Mouse (Mus musculus): ENCODE measurements at regions not wholly inside any gene's neighbourhood (a gene's known extent, or its start where the extent isn't known, plus 50 kb on each side); places are given as distances from the start of the nearest gene placed in this dataset.
A peak's percentile ranks its signal among the peaks of the same experiment; 100 is the strongest.
"Not testable (repeated sequence)": the region's sequence is repeated elsewhere in the genome, so short reads cannot be mapped to it uniquely, and the experiment has no call there.

DNA sequence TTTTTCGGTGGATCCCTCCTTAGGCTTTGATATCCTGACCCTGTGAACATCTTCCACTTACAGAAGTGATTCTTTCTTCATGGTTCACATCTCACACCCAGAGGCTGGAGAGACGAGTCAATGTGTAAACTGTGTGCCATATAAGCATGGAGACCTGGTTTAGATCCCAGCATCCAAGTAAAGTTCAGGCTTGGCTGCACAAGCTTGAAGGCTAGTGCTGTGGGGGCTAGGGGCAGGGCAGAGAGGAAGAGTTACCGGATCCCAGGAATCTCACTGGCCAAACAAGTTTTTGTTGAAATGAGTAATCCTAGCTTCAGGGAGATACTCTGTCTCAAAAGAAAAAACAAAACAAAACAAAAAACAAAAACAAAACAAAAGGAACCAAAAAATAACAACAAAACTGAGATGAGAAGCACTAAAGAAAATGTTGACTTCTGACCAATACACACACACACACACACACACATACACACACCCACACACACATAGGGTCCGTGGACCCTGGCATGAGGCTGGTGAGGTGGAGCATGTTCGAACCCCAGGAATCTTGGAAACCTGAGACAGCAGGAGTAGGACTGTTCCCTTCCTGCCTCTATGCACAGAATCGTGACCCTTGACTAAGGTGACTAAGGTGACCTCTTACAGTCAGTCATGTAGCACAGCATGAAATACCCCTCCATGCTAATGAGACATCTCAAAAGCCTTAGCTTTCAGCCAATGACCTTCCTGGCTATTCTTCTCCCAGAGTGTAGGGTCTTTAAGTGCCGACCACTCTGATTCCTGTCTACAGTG, 55.2 kb downstream of the Gm12728 start:
- no peak for DNase-seq (ENCODE audit: low spot score in 2 of 2)

DNA sequence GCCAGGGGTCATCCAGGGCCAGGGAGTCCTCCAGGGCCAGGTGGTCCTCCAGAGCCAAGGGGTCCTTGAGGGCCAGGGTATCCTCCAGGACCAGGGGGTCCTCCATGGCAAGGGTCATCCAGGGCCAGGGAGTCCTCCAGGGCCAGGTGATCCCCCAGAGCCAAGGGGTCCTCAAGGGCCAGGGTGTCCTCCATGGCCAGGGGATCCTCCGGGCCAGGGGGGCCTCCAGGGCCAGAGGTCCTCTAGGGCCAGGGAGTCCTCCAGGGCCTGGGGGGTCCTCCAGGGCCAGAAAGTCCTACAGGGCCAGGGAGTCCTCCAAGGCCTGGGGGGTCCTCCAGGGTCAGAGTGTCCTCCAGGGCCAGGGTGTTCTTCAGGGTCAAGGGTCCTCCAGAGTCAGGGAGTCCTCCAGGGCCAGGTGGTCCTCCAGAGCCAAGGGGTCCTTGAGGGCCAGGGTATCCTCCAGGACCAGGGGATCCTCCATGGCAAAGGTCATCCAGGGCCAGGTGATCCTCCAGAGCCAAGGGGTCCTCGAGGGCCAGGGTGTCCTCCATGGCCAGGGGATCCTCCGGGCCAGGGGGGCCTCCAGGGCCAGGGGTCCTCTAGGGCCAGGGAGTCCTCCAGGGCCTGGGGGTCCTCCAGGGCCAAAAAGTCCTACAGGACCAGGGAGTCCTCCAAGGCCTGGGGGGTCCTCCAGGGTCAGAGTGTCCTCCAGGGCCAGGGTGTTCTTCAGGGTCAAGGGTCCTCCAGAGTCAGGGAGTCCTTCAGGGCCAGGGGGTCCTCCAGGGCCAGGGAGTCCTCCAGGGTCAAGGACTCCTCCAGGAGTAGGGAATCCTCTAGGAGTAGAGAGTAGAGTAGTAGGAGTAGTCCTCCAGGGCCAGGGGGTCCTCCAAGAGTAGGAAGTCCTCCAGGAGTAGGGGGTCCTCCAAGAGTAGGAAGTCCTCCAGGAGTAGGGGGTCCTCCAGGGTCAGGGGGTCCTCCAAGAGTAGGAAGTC, 56.6 kb downstream of the Gm12728 start:
- DNase-seq (ENCODE audit: low spot score in 2 of 2): not testable (repeated sequence)

DNA sequence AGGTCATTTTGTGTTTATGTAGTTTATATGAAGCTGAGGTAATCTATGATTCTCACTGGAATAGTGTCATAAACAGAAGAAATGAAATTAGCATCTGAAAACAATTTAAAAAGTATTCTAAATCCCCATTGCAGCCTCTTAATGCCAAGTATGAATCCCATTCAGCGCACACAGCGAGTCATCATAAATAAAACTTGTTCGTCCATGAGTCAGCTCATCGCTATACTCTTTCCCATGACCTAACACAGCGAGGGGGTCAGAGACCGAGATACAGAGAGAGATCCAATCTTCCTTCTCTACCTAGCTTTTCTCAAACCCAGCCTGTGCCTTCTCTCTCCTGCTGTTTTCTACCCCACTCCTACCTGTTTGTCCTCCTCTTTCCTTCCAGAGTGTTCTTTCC, 63.4 kb downstream of the Gm12728 start:
- DNase-seq (ENCODE audit: low spot score in 2 of 2): no peak

DNA sequence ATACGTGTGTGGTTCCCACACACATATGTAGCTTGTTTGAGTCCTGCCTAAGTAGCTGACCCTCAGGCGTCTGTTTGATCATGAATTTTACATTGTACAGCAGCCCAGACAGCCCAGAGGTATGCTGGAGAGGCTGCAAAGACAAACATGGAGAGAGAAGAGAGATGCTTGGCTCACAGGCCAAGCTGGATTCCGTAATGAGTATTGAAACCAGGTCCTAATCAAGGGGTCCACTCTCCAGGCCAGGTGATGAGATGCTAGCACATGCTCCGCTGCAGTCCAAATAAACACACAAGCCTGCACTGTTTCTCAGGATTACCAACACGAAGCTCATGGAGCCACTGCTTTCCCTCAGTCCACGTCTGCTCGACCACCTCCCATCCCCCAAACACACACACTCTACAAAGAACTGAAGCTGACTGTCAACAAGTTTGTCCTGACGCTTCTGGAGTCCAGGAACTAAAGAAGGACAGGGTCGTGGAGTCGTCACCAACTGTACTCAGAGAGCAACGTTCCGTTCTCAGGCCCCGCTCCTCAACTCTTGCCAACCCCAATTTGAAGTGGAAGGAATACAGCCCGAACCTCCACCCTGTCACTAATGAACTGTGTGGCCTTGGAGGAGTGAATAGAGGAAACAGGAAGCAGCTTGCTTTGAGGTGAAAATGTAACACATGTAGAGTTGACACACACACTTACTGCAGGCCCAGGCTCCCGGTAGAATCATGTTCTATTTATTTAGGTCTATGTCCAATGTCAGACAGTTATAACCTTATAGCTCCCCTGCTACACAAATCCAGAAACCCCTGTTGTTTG, 69.6 kb downstream of the Gm12728 start:
- no peak for DNase-seq (ENCODE audit: low spot score in 2 of 2)

DNA sequence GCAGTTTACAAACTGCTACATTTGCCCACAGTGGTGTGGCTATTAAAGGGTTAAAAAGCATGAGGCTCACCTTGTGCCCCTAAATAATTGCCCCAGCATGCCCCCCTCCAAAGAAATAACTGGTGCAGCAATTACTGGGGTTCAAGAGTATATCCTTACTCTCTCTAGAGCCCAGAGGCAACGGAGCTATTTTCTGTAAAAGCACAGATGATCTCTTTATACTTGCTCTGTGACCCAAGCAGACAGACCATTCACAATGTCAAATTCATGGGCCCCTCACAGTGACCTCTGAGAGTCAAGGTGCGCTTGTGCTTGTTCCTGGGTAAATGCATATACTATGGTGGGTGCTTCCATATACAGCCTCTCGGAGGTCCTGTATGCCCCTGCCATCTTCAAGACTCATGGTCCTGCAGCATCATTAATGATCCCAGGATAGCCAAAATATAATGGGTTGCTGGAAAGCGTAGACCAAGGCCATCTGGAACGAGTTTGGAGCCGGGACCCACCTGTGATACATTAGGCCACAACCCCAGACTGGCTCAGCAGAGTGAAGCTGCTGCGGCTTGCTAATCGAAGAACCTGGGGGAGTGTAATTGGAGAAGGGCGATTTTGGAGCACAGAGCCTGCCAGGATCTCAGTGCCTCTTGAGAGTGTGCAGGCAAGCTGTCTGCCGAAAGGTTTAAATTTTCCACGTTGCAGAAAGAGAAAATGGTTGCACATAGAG, 71.4 kb downstream of the Gm12728 start:
- no peak for DNase-seq (ENCODE audit: low spot score in 2 of 2)

DNA sequence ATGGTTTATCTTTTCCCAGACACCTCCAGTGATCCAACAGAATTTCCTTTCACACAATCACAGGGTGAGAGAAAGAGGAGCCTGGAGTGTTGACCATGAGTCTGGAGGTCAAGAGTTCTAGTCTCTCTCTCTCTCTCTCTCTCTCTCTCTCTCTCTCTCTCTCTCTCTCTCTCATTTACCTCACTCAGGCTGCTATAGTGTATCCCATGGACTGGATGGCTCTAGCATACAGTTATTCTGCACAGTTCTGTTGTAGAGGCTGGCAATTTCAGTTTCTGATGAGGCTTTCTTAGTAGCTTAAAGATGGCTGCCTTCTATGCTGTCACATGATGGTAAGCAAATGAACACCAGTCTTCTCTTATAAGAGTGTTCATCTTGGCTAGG, 72.0 kb downstream of the Gm12728 start:
- no peak for DNase-seq (ENCODE audit: low spot score in 2 of 2)

DNA sequence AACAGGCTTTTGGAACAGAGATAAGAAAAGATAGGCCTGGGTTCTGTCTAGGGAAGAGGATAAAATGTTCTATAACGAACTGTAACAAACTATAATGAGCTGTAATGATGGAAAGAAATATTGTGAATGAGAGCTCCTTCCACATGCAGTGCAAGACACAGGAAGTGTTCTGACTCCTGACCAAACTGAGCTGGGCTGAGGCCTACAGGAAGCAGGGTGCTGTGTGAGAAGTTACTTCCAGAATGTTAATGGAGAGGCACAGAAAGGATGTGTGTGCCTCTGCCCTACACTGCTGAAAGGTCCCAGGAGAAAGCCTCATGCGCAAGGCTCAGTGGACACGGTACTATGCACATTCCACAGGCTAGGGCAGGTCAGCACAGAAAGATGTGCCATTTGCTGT, 80.8 kb downstream of the Gm12728 start:
- DNase-seq (ENCODE audit: low spot score in 2 of 2): no peak

DNA sequence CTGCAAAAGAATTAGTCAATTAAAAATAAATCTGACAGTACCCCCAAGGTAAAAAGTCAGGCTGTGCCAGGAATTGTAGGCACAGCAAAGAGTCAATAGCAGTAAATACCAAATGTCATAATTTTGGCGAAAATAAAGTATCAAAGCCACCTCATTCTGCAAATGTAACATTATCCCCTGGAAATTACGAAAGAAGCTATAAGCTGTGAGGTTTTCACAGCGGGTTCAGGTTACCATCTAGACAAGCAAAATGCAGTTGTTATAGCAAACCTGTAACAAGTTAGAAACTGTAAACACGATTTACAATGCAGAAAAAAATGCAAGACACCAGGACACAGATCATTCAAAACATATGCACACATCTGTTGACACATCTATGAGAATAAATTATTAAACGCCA, 87.6 kb downstream of the Gm12728 start:
- DNase-seq (ENCODE audit: low spot score in 2 of 2): no peak

DNA sequence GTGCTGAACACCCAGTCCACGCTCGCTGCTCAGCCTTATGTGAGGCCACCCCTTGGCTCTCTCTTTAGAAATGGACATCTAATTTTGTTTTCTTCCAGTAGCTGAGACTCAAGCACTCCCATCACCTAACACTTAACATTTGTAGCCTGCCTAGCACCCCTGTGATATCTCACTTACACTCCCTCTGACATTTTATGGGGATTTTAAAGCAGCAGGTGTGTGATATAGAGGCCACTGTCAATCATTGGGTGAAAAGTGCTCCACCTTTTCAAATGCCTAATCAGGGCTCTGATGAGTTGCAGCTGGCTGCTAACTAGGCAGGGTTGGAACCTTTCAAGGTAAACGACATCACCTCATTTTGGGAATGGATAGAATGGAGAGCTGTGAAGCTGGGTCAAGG, 90.2 kb downstream of the Gm12728 start:
- DNase-seq (ENCODE audit: low spot score in 2 of 2): no peak

DNA sequence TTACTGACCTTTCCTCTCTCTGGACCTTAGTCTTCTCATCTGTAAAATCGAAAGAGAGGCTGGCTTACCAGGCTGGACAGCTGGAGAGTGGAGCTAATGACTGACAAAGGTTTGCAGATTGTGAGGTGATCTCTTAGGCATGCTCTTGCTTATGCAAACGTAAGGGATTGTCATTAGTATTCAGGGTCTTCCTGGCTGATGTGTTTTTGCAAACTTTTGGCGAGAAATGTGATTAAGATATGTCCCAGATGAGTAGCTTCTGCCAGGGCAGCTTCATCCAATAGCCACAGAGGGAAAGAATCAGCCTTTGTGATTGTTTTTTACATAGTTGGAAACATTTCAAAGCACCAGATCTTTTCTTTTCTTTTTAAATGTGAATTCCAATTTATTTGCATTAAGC, 95.1 kb downstream of the Gm12728 start:
- DNase-seq (ENCODE audit: low spot score in 2 of 2): no peak

DNA sequence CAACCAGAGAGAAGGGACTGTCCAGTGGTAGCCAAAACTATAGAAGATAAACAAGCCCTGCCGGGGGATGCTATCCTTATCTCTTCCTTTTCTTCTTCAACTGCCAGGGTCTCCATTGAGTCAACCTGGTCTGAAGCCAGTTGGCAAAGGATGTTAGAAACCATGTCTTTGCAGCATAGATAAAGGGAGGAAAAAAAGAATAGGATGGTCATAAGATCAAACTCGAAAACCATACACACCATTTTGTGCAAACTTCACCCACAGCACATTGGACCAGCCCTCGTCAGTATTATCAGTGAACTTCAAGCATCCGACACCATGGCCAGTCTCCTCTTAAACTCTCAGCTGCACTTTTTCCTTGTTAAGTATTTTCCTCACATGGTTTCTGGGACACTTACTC, 101.8 kb downstream of the Gm12728 start:
- DNase-seq (ENCODE audit: low spot score in 2 of 2): no peak

DNA sequence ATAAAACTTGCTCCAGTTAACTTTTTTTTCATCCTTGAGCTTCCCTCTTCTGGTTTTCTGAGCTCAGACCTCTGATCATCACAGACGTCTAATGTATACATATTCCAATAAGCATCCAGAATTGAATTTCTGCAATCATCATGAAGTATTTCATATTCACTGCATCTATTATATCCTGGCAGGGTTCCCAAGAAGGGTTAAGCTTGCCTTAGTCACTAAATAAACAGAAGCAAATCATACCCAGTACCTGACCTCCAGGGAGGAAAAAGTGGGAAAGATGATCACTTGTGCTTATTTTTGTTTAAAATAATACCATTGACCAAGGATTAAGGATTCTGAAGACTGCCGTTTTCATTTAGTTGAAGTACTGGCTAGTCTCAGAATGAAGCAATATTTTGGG, 102.4 kb downstream of the Gm12728 start:
- no peak for DNase-seq (ENCODE audit: low spot score in 2 of 2)

DNA sequence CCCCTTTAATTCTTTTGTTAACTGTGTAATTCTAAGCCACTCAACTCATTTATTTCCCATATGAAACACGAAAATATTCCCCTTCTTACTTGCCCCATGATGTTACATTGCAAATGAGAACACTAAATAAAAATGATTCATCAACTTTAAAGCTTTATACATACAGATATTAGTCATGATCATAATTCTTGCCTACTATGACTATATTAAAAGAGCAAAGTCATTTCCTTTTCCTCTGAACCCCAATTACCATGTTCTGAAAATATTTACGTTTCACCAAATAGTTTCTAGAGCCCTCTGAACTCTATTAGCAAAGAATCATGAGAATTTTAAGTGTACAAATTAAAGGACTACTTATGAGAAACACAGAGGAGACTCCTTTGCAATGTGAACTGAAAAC, 105.4 kb downstream of the Gm12728 start:
- no peak for DNase-seq (ENCODE audit: low spot score in 2 of 2)

DNA sequence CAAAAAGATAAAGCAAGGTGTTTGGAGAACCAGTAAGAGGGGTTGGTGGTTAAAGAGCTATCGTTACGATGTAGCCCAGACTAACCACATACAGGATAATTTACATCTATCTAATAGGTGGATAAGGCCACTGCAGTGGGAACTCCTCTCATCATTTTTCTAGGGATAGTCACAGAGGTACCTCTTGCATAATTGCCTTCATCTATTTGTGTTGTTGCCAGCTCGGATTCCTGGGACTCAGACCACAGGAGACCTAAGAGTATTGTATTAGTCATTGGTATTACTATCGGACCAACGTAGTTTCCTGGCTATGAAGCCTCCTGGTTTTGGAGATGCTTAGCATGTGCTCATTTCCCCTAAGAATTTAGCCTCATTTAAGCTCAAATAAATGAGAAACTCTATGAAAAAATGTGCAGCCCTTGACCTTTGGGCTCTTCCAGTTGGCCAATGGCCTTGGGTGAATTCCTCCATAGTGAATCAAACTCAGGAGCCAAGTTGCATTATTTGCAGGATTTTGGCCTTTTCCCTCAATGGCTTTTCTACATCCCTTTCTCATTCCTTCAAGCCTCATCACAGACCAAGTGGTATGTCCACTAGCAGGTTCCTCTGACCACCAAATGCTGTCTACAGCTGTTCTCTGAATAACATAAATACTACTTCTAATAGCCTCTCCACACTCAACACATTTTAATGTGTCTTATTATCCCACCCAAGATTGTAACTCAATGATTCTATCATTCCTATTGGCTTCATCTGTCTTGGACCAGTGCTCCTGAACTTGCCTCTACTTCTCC, 108.6 kb downstream of the Gm12728 start:
- DNase-seq (ENCODE audit: low spot score in 2 of 2): no peak

DNA sequence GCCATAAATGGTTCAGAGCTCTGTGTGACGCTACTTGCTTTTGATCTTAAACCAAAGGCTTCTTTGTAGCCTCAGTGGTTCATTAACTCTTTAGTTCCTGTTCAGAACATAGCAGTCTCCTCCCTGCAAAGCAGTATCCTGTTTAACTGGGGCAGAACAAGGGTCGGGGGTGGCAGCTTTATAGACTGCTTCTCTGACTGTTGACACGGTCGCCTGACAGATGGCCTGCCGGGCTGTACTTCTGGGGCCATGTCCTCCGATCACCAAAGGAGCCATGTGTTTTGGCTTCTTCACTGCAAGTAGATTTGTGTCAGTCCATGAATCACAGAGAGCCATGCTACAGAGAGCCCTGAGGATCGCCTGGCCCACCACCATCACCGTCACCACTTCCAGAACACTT, 115.2 kb downstream of the Gm12728 start:
- DNase-seq (ENCODE audit: low spot score in 2 of 2): no peak

DNA sequence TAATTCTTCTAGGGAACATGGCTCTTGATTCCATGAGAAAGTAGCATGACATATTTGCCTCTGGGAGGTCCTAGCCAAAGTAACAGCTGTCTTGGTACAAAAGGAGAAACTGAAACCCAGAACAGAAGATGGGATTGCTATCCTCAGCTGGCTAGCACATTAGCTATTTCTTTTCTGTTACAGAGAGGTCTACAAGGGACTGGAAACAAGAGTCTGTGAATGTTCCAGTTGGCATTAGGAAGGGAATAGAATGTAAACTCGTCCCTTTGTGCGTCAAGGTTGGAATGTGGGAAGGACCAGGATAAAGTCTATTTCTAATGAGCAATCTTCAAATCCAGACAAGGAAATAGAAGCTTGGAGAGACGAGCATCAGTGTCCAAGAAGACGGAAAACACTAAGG, 116.7 kb downstream of the Gm12728 start:
- DNase-seq (ENCODE audit: low spot score in 2 of 2): no peak

DNA sequence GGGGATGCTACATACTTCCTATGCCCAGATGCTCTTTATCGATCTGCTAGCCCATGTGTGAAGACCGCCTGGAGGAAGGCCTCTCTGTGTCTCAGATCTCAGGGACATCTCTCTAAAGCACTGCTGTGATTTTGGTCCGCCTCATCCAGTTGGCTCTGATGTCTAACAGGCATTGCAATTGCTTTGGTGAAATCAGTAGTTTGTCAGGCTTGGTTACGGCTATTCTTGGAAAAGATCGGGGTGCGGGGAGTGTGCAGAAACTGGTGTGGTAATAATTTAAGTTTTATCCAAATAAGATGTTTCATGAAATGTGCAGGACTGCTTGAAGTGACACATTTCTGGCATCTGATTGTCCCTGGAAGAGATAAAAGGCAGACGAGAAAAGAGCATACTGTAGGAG, 117.9 kb downstream of the Gm12728 start:
- no peak for DNase-seq (ENCODE audit: low spot score in 2 of 2)

DNA sequence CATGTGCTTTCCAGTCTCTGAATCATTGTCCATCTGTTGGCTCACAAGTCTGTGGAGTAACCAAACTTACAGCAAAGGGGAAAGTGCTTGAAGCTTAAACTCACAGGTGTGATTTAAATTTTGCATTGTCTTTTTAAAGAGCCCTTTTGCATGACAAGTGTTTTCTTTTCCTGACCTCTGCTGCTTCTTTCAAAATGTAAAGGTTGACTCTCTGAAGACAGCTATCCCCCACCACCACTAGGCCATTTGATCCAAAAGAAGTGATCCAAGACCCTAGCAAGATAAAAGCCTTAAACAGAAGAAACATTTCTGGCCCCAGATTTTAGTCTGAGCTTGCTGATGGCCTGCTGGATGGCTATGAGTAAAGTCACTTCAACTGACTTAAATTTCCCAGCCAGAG, 118.6 kb downstream of the Gm12728 start:
- DNase-seq (ENCODE audit: low spot score in 2 of 2): no peak

DNA sequence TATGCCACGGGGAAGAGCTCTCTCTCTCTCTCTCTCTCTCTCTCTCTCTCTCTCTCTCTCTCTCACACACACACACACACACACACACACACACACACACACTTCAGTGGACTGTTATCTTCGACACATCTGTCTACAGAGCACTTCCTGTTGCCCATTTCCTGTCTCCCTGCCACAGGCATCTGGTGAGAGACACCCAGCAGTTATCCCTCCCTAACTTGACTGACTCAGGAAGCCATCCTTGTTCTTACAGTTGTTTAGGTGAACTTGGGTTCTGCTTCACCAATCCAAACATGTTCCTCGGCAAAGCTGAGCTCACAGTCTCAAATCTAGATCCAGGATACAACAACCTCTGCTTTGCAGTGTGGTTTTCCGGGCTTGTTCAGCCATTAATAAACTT, 119.6 kb downstream of the Gm12728 start:
- no peak for DNase-seq (ENCODE audit: low spot score in 2 of 2)

DNA sequence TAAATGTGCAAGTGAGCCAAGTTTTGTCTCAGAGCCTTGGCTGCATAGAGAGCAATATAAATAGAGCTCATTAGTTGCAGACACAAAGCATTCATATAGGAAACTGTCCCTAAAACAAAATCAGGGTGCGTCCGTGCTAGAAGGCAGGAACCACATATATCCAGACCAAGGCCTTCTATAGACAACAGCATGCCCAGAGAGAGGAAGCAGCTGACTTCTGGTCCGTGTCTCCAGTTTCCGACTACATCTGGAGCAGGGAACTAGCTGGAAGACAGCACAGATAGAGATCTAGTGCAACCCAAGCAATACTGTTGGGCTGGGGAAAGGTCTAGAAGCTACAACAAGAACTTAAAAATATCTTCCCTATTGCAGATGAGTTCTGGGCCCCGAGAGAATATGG, 121.0 kb downstream of the Gm12728 start:
- no peak for DNase-seq (ENCODE audit: low spot score in 2 of 2)

DNA sequence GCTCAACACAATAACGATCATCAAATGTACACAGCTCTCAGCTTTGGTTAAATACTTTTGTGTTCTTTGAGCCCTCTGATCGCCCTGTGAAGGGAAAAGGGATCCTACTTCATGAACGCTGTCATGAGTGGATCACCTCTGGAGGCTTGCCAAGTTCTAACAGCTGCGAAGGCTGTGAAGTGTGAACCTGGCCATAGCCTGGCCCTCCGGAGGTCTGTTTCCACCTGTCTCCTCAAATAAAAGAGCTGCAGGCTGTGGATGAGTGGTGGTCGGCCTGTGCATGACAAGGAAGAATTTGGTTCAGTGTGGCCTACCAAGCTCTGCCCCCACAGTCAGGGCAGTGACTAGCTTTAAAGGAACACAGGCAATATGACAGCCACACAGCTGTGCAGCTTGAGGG, 122.0 kb downstream of the Gm12728 start:
- peak in 1 of 2 experiments; percentile 6 for DNase-seq (ENCODE audit: low spot score in 2 of 2)

Data from cerebellum, postnatal 4 days (tissue).